Mouse (Mus musculus) intestine, postnatal 0 days (tissue): ENCODE measurements around the gene Smim23. TPM values are rescaled to one million over a fixed set of nuclear protein-coding genes. Genes with fewer than 3 reads are reported as not detected.

Experiments
- ATAC-seq: fragments of 200-750 bp; cut with Nextera tagmentation; 2 replicates; pipeline ENCODE4 v1.8.0; 2017; ENCODE audit warnings: mild to moderate bottlenecking, moderate TSS enrichment, moderate library complexity
- H3K27ac ChIP-seq: fragments of 300-500 bp; sonication (generic); 2 replicates; pipeline ENCODE4 v1.5.1; 2014; ENCODE audit warnings: mild to moderate bottlenecking, low read depth, low read length, moderate library complexity
- H3K27me3 ChIP-seq: fragments of 300-500 bp; sonication (generic); replicated peaks from 2 replicates; pipeline ENCODE4 v1.6.1; 2014; ENCODE audit warnings: low read length, mixed read lengths; ENCODE audit not compliant: control insufficient read depth, insufficient read depth
- H3K36me3 ChIP-seq: fragments of 300-500 bp; sonication (generic); 2 replicates; pipeline ENCODE4 v1.6.1; 2014; ENCODE audit warnings: mild to moderate bottlenecking, moderate library complexity; ENCODE audit not compliant: control insufficient read depth, insufficient read depth
- H3K4me1 ChIP-seq: fragments of 300-500 bp; sonication (generic); replicated peaks from 2 replicates; pipeline ENCODE4 v1.6.1; 2014; ENCODE audit warnings: antibody characterized with exemption, low read length, mixed read lengths; ENCODE audit not compliant: control insufficient read depth, insufficient read depth
- H3K4me2 ChIP-seq: fragments of 300-500 bp; sonication (generic); replicated peaks from 2 replicates; pipeline ENCODE4 v1.6.1; 2014; ENCODE audit warnings: low read depth, mild to moderate bottlenecking, moderate library complexity
- H3K4me3 ChIP-seq: fragments of 300-500 bp; sonication (generic); 2 replicates; pipeline ENCODE4 v1.5.1; 2014; ENCODE audit warnings: low read depth, low read length
- H3K9ac ChIP-seq: fragments of 300-500 bp; sonication (generic); 2 replicates; pipeline ENCODE4 v1.6.1; 2014; ENCODE audit warnings: mild to moderate bottlenecking, low read depth, low read length
- H3K9me3 ChIP-seq: fragments of 300-500 bp; sonication (generic); 2 replicates; pipeline ENCODE4 v1.6.1; 2016; ENCODE audit warnings: mixed run types; ENCODE audit not compliant: control insufficient read depth
- CTCF ChIP-seq: sonication (generic); IDR thresholded peaks from 2 replicates; pipeline ENCODE4 v1.5.1; 2016; ENCODE audit warnings: low read depth, mild to moderate bottlenecking, control low read depth, antibody characterized with exemption, moderate library complexity
- WGBS: fragments of 180-500 bp; shearing (Covaris S2); extraction: QIAGEN DNeasy Blood & Tissue Kit; methylation state at CpG from one replicate; pipeline ENCODE4 v1.1.7; 2014; 5-methylcytosine and 5-hydroxymethylcytosine counted together
- polyA plus RNA-seq: library from polyadenylated mRNA; unstranded; fragments of >200 nt; fragmentation: Nextera tagmentation; extraction: Ambion mirVana; gene quantifications from 2 replicates; pipeline ENCODE4 v1.2.1, GENCODE M21; 2015

Smim23 gene
- polyA plus RNA-seq, 1 experiment from 2014 or later, result not detected

- Histone ChIP-seq H3K9me3 (no peaks in the 10 kb centered on the region), H3K4me2 (no peak overlapping the region), H3K9ac (no peak overlapping the region), H3K27me3 (no peaks in the 10 kb centered on the region), H3K36me3 (no peaks in the 10 kb centered on the region), H3K4me3 (no peak overlapping the region), H3K4me1 (no peaks in the 10 kb centered on the region), H3K27ac (no peak overlapping the region)
- no peak for TF ChIP-seq CTCF
- ATAC-seq, result no peak
- WGBS, result 45% methylated on average over 4 of the region's 4 CpGs
These were observed 20.7 kb downstream of the Smim23 start for GRCm38 (mm10) chr11:32803658-32804057.

- TF ChIP-seq CTCF, result no peak
- no peak overlapping the region for H3K27ac ChIP-seq
These were observed 22.7 kb downstream of the Smim23 start for GRCm38 (mm10) chr11:32801715-32802114.

GRCm38 (mm10) chr11:32800929-32801375, 23.5 kb downstream of the Smim23 start:
- Histone ChIP-seq H3K4me3 (no peak overlapping the region), H3K9me3 (no peaks in the 10 kb centered on the region), H3K27ac (no peak overlapping the region), H3K36me3 (no peaks in the 10 kb centered on the region), H3K27me3 (no peaks in the 10 kb centered on the region), H3K9ac (no peak overlapping the region), H3K4me1 (no peaks in the 10 kb centered on the region), H3K4me2 (no peak overlapping the region)
- no peak for TF ChIP-seq CTCF
- ATAC-seq, result no peak
- 64% methylated on average over 7 of the region's 7 CpGs for WGBS

More at GRCm38 (mm10) chr11:32801715-32802114, 22.7 kb downstream of the Smim23 start:
- 44% methylated on average over 6 of the region's 6 CpGs for WGBS
- H3K9ac ChIP-seq, result no peak overlapping the region
- H3K4me2 ChIP-seq, result no peak overlapping the region
- H3K9me3 ChIP-seq, result no peaks in the 10 kb centered on the region
- H3K36me3 ChIP-seq, result no peaks in the 10 kb centered on the region
- no peaks in the 10 kb centered on the region for H3K27me3 ChIP-seq
- no peaks in the 10 kb centered on the region for H3K4me1 ChIP-seq
- no peak for ATAC-seq
- H3K4me3 ChIP-seq, result no peak overlapping the region

- no peak overlapping the region for H3K27ac ChIP-seq
- no peaks in the 10 kb centered on the region for H3K27me3 ChIP-seq
- no peaks in the 10 kb centered on the region for H3K36me3 ChIP-seq
- H3K4me3 ChIP-seq, result no peak overlapping the region
- no peak for TF ChIP-seq CTCF
- ATAC-seq, result no peak
- no peak overlapping the region for H3K4me2 ChIP-seq
- no peaks in the 10 kb centered on the region for H3K9me3 ChIP-seq
- no peaks in the 10 kb centered on the region for H3K4me1 ChIP-seq
- H3K9ac ChIP-seq, result no peak overlapping the region
- WGBS, result 36% methylated on average over 4 of the region's 4 CpGs
These were observed 26.0 kb downstream of the Smim23 start for GRCm38 (mm10) chr11:32798445-32798844.

GRCm38 (mm10) chr11:32794759-32795445, 29.5 kb downstream of the Smim23 start:
- 63% methylated on average over 10 of the region's 10 CpGs for WGBS
- Histone ChIP-seq H3K4me3 (no peak overlapping the region), H3K9me3 (no peaks in the 10 kb centered on the region), H3K9ac (no peak overlapping the region), H3K4me2 (no peak overlapping the region), H3K4me1 (no peaks in the 10 kb centered on the region), H3K27me3 (no peaks in the 10 kb centered on the region), H3K36me3 (no peaks in the 10 kb centered on the region), H3K27ac (no peak overlapping the region)
- TF ChIP-seq CTCF, result no peak
- no peak for ATAC-seq

DNA sequence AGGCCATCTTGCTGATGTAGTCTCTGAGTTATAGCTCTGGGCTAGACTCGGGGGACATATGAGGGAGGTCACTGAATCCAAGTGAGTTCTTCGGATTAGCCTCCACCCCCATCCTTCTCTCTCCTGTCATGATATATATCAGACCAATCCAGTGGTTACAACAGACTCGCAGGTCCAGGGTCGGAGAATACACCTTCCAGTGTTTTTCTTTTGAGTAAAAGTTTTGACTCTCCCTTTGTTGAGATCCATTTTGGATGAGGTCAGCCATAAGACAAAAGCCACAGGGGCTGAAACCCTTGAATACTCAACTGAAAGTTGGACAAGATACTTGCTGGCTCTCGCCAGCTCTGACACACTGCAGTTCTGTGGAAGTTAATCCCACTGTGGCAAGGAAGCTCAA, 38.2 kb downstream of the Smim23 start:
- Histone ChIP-seq H3K9me3 (no peaks in the 10 kb centered on the region), H3K27ac (no peak overlapping the region), H3K36me3 (no peaks in the 10 kb centered on the region), H3K9ac (no peak overlapping the region), H3K27me3 (no peaks in the 10 kb centered on the region), H3K4me1 (no peaks in the 10 kb centered on the region), H3K4me3 (no peak overlapping the region), H3K4me2 (no peak overlapping the region)
- 84% methylated on average over 5 of the region's 5 CpGs for WGBS
- TF ChIP-seq CTCF, result no peak
- no peak for ATAC-seq
